Mouse (Mus musculus) lung, postnatal 0 days (tissue): ENCODE measurements at regions not wholly inside any gene's neighbourhood (a gene's known extent, or its start where the extent isn't known, plus 50 kb on each side); places are given as distances from the start of the nearest gene placed in this dataset.

Experiments used
- CTCF ChIP-seq: IDR thresholded peaks from 2 replicates; pipeline ENCODE4 v1.5.1; 2016; ENCODE audit warnings: antibody characterized with exemption, mild to moderate bottlenecking
- EP300 ChIP-seq: IDR thresholded peaks from 2 replicates; pipeline ENCODE4 v1.6.1; 2016; ENCODE audit warnings: antibody characterized with exemption, mild to moderate bottlenecking, control low read depth

DNA sequence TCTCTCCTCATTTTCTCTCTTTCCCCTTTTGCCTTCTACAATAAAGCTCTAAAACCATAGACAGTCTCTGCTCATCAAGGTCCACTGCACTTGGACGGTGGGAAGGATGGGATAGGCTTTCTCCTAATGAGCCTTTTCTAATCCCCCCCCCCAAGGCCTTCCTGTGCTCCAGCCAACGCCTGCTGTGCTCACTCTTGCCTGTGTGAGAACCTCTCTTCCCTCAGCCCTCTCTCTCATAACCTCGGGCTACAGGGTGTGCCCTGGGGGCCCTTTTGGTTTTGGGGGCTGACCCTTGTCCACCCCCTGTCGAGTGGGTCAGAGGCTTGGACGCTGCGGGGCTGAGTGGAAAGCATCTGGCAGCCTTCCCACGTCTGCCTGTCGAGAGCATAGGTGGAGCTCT lies 151.6 kb downstream of the Cox7c start:
- TF ChIP-seq CTCF: no peak
- TF ChIP-seq EP300: no peak
